Mouse (Mus musculus) intestine, postnatal 0 days (tissue): ENCODE measurements around the gene Lrrn4cl. TPM values are rescaled to one million over a fixed set of nuclear protein-coding genes. Genes with fewer than 3 reads are reported as not detected.
"Not testable (repeated sequence)": the region's sequence is repeated elsewhere in the genome, so short reads cannot be mapped to it uniquely, and the experiment has no call there.

Experiments used
- ATAC-seq: fragments of 200-750 bp; cut with Nextera tagmentation; 2 replicates; pipeline ENCODE4 v1.8.0; 2017; ENCODE audit warnings: mild to moderate bottlenecking, moderate TSS enrichment, moderate library complexity
- H3K27ac ChIP-seq: fragments of 300-500 bp; sonication (generic); 2 replicates; pipeline ENCODE4 v1.5.1; 2014; ENCODE audit warnings: mild to moderate bottlenecking, low read depth, low read length, moderate library complexity
- H3K27me3 ChIP-seq: fragments of 300-500 bp; sonication (generic); replicated peaks from 2 replicates; pipeline ENCODE4 v1.6.1; 2014; ENCODE audit warnings: low read length, mixed read lengths; ENCODE audit not compliant: control insufficient read depth, insufficient read depth
- H3K36me3 ChIP-seq: fragments of 300-500 bp; sonication (generic); 2 replicates; pipeline ENCODE4 v1.6.1; 2014; ENCODE audit warnings: mild to moderate bottlenecking, moderate library complexity; ENCODE audit not compliant: control insufficient read depth, insufficient read depth
- H3K4me1 ChIP-seq: fragments of 300-500 bp; sonication (generic); replicated peaks from 2 replicates; pipeline ENCODE4 v1.6.1; 2014; ENCODE audit warnings: antibody characterized with exemption, low read length, mixed read lengths; ENCODE audit not compliant: control insufficient read depth, insufficient read depth
- H3K4me2 ChIP-seq: fragments of 300-500 bp; sonication (generic); replicated peaks from 2 replicates; pipeline ENCODE4 v1.6.1; 2014; ENCODE audit warnings: low read depth, mild to moderate bottlenecking, moderate library complexity
- H3K4me3 ChIP-seq: fragments of 300-500 bp; sonication (generic); 2 replicates; pipeline ENCODE4 v1.5.1; 2014; ENCODE audit warnings: low read depth, low read length
- H3K9ac ChIP-seq: fragments of 300-500 bp; sonication (generic); 2 replicates; pipeline ENCODE4 v1.6.1; 2014; ENCODE audit warnings: mild to moderate bottlenecking, low read depth, low read length
- H3K9me3 ChIP-seq: fragments of 300-500 bp; sonication (generic); 2 replicates; pipeline ENCODE4 v1.6.1; 2016; ENCODE audit warnings: mixed run types; ENCODE audit not compliant: control insufficient read depth
- CTCF ChIP-seq: sonication (generic); IDR thresholded peaks from 2 replicates; pipeline ENCODE4 v1.5.1; 2016; ENCODE audit warnings: low read depth, mild to moderate bottlenecking, control low read depth, antibody characterized with exemption, moderate library complexity
- WGBS: fragments of 180-500 bp; shearing (Covaris S2); extraction: QIAGEN DNeasy Blood & Tissue Kit; methylation state at CpG from one replicate; pipeline ENCODE4 v1.1.7; 2014; 5-methylcytosine and 5-hydroxymethylcytosine counted together
- polyA plus RNA-seq: library from polyadenylated mRNA; unstranded; fragments of >200 nt; fragmentation: Nextera tagmentation; extraction: Ambion mirVana; gene quantifications from 2 replicates; pipeline ENCODE4 v1.2.1, GENCODE M21; 2015

Lrrn4cl gene
- polyA plus RNA-seq, 1 experiment from 2014 or later: 2.2 TPM

- Histone ChIP-seq H3K4me2 (peak overlapping the region; percentile 66), H3K27ac (peak overlapping the region; percentile 65; the same call in 1 of the 2 replicates), H3K27me3 (no peaks in the 10 kb centered on the region), H3K9me3 (no peaks in the 10 kb centered on the region), H3K4me1 (0 out of 2 replicates have a peak, but pooled peaks cover 3% of the 10 kb centered on the region), H3K9ac (peak overlapping the region; percentile 65), H3K4me3 (peak overlapping the region; percentile 67), H3K36me3 (peaks cover 11% of the 10 kb centered on the region)
- no peak for ATAC-seq
- 15% methylated on average over 19 of the region's 19 CpGs for WGBS
- no peak for TF ChIP-seq CTCF
These were observed 37.3 kb downstream of the Lrrn4cl start for GRCm38 (mm10) chr19:8887585-8888463.

DNA sequence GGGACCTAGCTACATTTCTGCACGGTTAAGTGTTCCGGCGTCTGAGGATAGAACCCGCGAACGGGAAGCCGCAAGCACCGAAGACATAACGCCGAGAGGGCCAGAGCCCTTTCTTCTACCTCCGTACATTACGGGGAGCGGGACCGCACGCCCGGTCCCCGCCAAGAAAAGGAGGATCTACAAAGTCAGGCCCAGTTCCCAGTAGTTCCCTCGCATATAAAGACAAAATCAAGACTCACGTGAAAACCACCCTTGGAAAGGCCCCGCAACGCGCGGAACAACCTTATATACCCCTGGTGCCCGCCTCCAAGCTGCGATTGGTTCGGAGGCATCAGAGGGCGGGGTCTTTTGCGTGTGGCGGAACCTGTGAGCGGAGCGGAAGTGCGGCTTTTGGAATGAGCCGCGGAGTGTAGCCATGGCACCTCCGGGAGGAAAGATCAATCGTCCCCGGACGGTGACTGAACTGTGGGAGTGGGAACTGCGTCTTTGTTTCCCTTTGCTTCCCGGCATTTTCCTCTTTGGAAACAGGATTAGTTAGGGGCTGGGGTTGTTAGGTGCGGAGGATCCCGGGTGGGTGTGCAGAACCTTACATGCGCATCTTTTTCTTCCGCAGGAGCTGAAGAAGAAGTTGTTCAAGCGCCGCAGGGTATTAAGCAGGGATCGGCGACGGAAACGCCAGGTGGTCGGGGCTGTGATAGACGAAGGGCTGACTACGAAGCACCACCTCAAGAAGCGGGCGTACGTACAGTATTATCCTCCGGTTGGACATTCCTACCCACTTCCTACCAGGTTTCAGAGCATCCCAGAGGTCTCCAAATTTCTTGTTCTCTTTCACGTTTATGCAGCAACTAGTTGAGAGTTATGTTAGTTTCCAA is 38.2 kb downstream of the Lrrn4cl start, which contains the start of the genes 1810009A15Rik and Gm49416:
Gene 1810009A15Rik, plus strand, starts transcription at position 343 of the 875 bp plus-strand sequence.
Gene Gm49416, plus strand, starts transcription at position 416 of the 875 bp plus-strand sequence.
- under 1% methylated on average over 58 of the region's 58 CpGs for WGBS
- Histone ChIP-seq H3K4me2 (peak within 1 kb of the TSS; percentile 66), H3K9ac (peak within 1 kb of the TSS; percentile 72), H3K9me3 (no peaks in the 10 kb centered on the region), H3K4me1 (0 out of 2 replicates have a peak, but pooled peaks cover 3% of the 10 kb centered on the region), H3K27me3 (no peaks in the 10 kb centered on the region), H3K36me3 (peaks cover 11% of the 10 kb centered on the region), H3K4me3 (peak within 1 kb of the TSS; percentile 67), H3K27ac (peak within 1 kb of the TSS; percentile 73; the same call in 1 of the 2 replicates)
- peak; percentile 95 for ATAC-seq
- no peak for TF ChIP-seq CTCF

GRCm38 (mm10) chr19:8892829-8893766 is 42.5 kb downstream of the Lrrn4cl start, which contains the start of gene Ints5:
Gene Ints5 (plus strand): TSS chr19:8893005.
- Histone ChIP-seq H3K4me3 (peak within 1 kb of the TSS; percentile 93), H3K36me3 (peaks cover 24% of the 10 kb centered on the region), H3K27ac (peak within 1 kb of the TSS; percentile 84), H3K4me2 (peak within 1 kb of the TSS; percentile 73), H3K4me1 (no peaks in the 10 kb centered on the region), H3K9me3 (no peaks in the 10 kb centered on the region), H3K27me3 (no peaks in the 10 kb centered on the region), H3K9ac (peak within 1 kb of the TSS; percentile 91)
- peak; percentile 35 for ATAC-seq
- 1% methylated on average over 54 of the region's 54 CpGs for WGBS
- TF ChIP-seq CTCF: no peak

DNA sequence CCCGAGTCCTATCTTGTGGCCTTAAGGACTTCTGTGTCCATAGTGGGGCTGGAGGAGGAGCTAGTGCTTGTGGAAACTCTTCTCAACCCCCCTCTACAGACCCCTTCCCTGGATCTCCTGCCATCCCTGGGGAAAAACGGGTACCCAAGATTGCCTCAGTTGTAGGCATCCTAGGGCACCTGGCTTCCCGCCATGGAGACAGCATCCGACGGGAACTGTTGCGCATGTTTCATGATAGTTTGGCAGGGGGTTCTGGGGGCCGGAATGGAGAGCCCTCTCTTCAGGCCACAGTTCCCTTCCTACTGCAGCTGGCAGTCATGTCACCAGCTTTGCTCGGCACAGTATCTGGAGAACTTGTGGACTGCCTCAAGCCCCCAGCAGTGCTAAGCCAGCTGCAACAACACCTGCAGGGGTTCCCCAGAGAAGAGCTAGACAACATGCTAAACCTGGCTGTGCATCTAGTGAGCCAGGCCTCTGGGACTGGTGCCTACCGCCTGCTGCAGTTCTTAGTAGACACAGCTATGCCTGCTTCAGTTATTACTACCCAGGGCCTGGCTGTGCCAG is 44.9 kb downstream of the Lrrn4cl start:
- Histone ChIP-seq H3K27ac (no peak overlapping the region), H3K4me3 (no peak overlapping the region), H3K4me1 (no peaks in the 10 kb centered on the region), H3K4me2 (no peak overlapping the region), H3K36me3 (peaks cover 22% of the 10 kb centered on the region), H3K9me3 (no peaks in the 10 kb centered on the region), H3K9ac (no peak overlapping the region), H3K27me3 (no peaks in the 10 kb centered on the region)
- WGBS: 88% methylated on average over 9 of the region's 9 CpGs
- no peak for ATAC-seq
- no peak for TF ChIP-seq CTCF

- not testable (repeated sequence) for H3K9ac ChIP-seq, H3K4me1 ChIP-seq, H3K4me3 ChIP-seq, H3K27ac ChIP-seq, H3K27me3 ChIP-seq, ATAC-seq, H3K9me3 ChIP-seq, H3K4me2 ChIP-seq
- 66% methylated on average over 5 of the region's 5 CpGs for WGBS
- peaks cover 14% of the 10 kb centered on the region; the same call in 1 of the 2 replicates for H3K36me3 ChIP-seq
These were observed 45.7 kb downstream of the Lrrn4cl start for GRCm38 (mm10) chr19:8896231-8896630.

DNA sequence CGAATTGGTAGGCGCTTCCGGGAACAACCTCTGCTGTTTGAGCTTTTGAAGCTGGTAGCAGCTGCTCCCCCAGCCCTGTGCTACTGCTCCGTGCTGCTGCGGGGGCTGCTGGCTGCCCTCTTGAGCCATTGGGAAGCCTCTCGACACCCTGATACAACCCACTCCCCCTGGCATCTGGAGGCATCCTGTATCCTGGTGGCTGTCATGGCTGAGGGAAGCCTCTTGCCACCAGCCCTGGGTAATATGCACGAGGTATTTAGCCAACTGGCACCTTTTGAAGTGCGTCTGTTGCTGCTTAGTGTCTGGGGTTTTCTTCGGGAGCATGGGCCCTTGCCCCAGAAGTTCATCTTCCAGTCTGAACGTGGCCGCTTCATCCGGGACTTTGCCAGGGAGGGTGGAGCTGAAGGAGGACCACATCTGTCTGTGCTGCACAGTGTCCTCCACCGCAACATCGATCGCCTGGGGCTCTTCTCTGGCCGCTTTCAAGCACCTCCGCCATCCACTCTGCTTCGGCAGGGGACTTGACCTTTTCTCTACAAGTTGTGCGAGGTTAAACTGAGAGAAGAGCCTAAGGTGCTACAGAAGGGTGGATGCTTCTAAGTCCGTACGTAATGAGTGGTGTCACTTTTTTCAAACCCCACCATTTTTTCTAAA is 46.8 kb downstream of the Lrrn4cl start:
- H3K36me3 ChIP-seq: peaks cover 15% of the 10 kb centered on the region
- H3K27ac ChIP-seq: peak overlapping the region; percentile 89
- H3K4me3 ChIP-seq: peak overlapping the region; percentile 99
- WGBS: 18% methylated on average over 21 of the region's 21 CpGs
- peak; percentile 55 for ATAC-seq
- H3K9ac ChIP-seq: peak overlapping the region; percentile 60
- not testable (repeated sequence) for H3K4me1 ChIP-seq, H3K27me3 ChIP-seq, H3K9me3 ChIP-seq
- peak overlapping the region; percentile 80 for H3K4me2 ChIP-seq
